Mouse (Mus musculus) heart, postnatal 14 days (tissue): ENCODE measurements around the gene Smpd2. TPM values are rescaled to one million over a fixed set of nuclear protein-coding genes. Genes with fewer than 3 reads are reported as not detected.

Experiments
- DNase-seq, 2 experiments: peaks; one replicate each; pipeline ENCODE4 v3.0.0; 2021 to 2022
- intact Hi-C: fragments of 180-260 bp; cut with DNase I; formaldehyde crosslinking; loops from one replicate; pipeline ENCODE4 v1.15.1; 2025
- long read RNA-seq, 2 experiments: library from polyadenylated mRNA; stranded (forward); transcript quantifications; one replicate each; pipeline ENCODE4 v2.0.0; 2021
- total RNA-seq, 2 experiments: library from RNA; stranded (reverse); gene quantifications; 2 replicates each; pipeline ENCODE4 v1.2.3; 2021

The Smpd2 gene
- total RNA-seq: 10 to 100 TPM; 42.8 to 45.3 TPM
- long read RNA-seq, experiment 1, transcript Smpd2-201 (10 exons, 1,602 nt): major isoform, 79 of 86 reads
- long read RNA-seq, experiment 1, partial matches to known transcripts: 1 of 86 reads
- long read RNA-seq, experiment 1, other reads (novel, unspliced or antisense): 6 of 86 reads
- long read RNA-seq, experiment 2, transcript Smpd2-201 (10 exons, 1,602 nt): major isoform, 64 of 74 reads
- long read RNA-seq, experiment 2, partial matches to known transcripts: 1 of 74 reads
- long read RNA-seq, experiment 2, other reads (novel, unspliced or antisense): 8 of 74 reads

DNA sequence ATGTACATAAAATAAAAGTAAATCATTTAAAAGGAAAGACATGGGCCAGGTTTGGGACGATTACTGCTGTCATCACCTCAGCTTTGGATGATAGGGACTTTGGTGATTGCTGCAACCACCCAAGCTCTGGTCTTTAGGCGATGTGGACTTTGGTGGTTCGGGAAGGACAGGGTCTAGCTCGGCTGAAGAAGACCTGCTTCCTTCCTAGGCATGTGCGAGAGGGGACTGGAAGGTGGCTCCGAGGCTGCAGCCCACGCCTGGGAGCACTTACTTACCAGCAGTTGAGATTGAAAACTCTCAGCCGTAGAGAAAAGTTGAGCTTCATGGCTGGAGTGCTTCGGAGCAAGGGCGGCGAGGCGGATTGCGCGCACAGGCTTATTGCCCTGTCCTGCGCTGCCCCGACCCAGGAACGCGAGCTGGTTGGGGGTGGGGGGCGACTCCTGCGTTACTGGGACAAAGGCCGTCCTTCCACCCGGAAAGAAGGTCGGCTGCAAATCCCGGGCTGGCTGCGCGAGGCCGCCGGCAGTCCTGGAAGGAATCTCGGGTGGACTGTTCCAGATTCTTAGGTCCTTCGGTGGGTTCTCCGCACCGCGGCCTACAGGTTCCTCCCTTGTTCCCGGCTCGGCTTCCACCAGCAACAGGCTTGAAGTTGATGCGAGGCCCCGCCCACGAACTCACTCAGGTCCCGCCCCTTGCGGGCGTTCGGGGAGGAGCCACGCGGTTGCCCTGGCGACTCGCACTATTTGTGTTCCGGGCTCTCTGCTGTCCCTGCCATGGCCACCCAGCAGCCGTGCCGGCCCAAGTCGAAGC, at the start of gene Smpd2, which contains the start of gene Ppil6:
Gene Smpd2 (minus strand): TSS at position 662 of the 810 bp plus-strand sequence.
Gene Ppil6 (plus strand): TSS at position 732 of the 810 bp plus-strand sequence.
- DNase-seq: peak; percentile 96 to 97
- intact Hi-C loops: no loop called here

DNA sequence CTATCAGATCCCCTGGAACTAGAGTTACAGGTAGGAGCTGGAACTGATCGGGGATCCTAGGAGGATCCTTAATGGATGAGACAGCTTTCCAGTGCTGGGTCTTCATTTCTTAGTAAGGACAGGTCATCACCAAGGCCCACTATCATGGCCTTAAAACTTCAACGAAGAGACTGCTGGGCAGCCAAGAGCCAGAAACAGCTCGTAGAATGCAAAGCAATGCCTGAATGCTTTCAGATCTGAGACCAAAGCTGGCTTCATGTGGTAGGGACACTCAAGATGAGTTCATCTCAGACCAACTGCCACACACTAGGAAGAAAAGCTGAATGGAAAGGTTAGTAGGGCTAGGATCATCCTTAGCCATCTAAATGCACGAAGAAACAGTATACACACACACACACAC, 48.8 kb upstream of the Smpd2 start:
- intact Hi-C loops: no loop called here
- no peak for DNase-seq

DNA sequence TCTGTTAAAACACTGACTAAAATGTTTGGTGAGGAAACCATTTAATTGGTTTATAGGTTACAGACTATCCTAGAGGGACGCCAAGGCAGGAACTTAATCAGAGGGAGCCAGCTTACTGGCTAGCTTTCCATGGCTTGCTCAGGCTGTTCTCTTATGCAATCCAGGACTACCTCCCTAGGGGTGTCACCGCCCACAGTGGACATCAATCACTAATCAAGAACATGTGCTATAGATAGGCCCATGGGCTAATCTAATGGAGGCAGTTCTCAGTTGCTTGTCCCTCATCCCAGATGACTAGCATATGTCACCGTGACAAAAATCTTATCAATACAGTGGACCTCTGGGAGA, 47.8 kb upstream of the Smpd2 start:
- intact Hi-C loops: no loop called here
- no peak for DNase-seq

DNA sequence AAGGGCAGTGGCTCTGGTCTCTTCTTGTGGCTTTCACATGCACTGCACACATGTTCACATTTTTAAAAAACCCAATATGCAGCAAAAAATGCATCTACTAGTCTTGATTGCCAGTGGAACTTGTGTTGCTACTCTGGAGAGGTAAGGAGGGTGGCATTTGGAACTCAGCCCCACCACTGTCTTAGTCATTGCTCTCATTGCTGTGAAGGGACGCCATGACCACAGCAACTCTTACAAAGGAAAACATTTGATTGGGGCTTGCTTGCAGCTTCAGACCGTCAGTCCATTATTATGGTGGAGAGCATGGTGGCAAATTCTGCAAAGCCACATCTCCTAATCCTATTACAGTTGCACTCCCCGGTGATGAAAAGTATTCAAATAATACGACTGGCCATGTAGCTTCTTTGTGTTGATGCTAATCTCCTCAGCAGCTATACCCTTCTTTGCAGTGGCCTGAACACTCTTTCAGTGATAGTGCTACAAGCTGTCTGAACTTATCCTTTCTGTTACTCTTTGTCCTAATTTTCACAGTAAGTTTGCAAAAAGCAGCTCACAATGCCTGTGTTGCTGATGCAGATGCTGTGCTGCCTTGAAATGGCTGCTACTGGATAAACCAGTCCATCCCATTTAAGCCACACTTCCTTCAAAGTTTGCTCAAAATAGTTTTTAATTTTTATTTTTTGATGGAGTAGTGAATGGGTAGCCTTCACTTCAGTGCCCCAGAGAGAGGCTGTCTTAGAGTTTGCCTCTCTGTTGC, 47.2 kb upstream of the Smpd2 start:
- DNase-seq: no peak
- intact Hi-C loops: no loop called here

DNA sequence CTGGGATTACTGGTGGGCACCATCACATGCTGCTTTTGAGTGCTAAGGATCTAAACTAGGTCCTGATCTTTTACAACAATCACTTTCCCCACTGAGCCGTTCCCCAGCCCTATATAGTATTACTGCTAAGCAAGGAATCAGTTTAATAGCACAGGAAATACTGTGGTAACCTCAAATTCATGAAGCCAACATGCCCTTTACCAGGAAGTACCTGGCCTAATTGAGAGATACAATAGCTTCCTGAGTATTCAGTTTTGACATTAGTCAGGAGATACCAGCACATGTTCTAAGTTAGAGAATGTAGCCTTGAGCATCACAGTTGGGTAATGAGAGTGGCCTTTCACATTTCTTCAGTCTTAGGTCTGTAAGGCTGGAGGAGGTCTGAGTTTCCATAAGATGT, 46.5 kb upstream of the Smpd2 start:
- intact Hi-C loops: no loop called here
- no peak for DNase-seq

DNA sequence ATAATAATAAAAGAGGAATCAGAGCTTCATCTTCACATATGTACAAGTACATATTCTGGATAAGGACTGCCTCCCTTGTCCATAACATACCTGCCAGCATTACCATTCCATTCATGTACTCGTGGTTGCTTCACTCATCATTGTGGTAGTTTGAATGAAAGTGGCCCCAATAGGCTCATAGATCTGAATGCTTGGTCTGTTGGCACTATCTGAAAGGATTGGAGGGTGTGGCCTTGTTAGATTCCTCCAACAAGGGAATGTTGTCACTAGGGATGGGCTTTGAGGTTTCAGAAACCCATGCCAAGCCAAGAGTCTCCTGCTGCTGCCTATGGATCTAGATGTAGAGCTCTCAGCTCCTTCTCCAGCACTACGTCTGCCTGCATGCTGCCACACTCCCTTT, 45.8 kb upstream of the Smpd2 start:
- intact Hi-C loops: no loop called here
- no peak for DNase-seq

DNA sequence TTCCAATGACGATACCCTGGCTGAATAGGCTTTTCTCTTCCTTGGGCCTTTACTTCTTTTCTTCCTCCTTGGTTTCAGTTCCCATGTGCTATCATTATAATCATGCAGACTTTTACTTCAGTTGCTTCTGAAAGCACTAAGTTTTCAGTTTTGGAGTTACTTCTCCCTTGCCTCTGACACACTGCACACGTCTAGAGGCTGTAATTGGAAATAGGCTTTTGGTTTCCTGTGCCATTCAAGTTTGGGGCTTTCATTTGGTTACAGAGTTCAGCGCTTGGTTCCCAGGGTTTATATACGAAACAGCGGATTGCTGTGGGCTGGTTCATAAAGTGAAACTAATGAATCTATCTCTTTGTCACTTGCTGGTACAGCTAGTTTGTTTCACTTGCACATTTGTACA, 39.8 kb upstream of the Smpd2 start:
- no peak for DNase-seq
- intact Hi-C loops: no loop called here

DNA sequence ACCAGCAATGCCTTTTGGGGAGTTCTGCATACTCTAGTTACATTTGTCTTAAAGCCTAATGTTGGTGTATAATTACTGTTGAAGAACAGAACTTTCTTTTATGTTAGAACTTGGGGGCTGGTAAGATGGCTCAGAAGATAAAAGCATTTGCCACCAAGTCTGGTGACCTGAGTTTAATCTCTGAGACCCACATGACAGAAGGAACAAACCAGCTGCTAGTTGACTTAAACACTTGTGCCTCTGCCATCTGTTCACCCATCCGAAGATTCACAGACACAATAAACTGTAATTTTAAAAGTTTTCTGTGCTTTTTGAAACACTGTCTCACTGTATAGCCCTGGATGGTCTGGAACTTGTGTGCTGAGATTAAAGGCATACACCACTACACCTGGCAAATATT, 35.5 kb upstream of the Smpd2 start:
- intact Hi-C loops: no loop called here

DNA sequence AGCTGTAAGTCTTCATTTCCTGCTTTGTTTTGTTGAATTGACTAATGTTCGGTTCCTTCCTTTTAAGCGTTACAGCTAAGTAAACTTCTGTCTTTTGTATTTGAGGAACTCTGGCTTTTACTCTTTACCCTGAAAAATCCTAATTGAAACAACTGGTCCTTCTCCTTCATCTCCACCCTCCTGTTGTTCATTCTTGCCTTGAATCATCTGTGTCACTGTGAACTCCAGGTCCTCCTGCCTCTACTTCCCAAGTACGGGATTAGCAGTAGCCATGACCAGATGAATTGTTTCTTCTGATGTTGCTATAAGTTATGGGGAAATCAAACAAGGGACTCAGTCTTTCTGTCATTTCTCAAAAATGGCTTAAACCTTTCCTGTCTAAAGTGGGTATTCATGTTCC, 33.2 kb upstream of the Smpd2 start:
- no peak for DNase-seq
- intact Hi-C loops: loop anchor here (5.0 kb wide), 2 partner anchors 74 to 284 kb away; partner anchors contain the start of genes Cep57l1 and Sesn1

More for the DNA sequence above, 35.5 kb upstream of the Smpd2 start:
- no peak for DNase-seq

DNA sequence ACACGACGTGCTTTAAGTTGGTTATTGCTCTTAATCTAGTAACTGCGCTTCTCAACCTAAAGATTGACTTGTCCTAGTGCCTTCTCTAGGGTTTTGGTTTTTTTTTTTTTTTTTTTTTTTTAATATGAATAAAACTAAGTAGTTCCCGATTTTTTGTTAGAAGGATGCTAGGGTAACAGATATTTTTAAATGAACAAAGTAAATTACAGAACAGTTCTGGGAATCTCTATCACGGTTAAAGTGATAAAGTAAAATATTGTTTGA, 30.2 kb upstream of the Smpd2 start:
- intact Hi-C loops: loop anchor here (5.0 kb wide), 2 partner anchors 77 to 287 kb away; partner anchors contain the start of genes Cep57l1 and Sesn1
- no peak for DNase-seq

DNA sequence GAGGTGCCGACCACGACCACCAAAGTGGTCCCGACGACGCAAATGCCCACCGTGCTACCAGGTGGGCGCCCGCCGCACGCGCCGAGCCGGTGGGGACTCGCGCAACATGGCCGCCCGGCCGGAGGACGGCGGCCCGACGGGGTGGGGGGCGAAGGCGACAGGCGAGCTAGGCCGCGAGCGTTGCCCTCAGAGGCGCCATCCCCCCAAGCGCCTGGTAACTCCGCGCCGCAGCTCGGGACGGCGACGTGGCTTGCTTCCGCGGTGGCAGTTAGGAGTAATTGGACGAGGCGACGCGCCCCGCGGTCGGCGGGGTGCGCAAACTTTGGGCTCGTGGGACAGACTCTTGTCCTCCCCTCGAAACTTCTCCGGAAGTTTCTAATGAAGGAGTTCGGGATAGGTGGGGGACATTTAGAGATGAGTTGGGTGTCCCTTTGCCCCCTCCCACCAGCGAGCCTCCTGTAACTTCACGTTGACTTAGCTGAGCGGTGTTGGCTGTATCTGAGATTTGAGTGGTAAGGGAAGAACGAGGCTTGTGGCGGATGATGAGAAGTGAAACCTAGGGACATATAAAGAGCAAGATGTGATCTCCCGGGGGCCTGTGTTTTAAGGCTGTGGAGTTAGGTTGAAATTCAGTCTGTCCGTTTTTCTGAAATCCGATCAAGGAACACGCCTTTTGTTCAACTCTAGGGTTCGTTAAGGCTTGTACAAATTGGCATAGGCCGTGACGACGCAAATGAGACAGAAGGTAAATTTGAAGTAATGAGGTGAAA, 29.7 kb upstream of the Smpd2 start:
- intact Hi-C loops: loop anchor here (5.0 to 10.0 kb wide), 4 partner anchors 77 to 775 kb away; partner anchors contain the start of genes Cep57l1 and Sesn1
- DNase-seq: peak; percentile 60 to 71

DNA sequence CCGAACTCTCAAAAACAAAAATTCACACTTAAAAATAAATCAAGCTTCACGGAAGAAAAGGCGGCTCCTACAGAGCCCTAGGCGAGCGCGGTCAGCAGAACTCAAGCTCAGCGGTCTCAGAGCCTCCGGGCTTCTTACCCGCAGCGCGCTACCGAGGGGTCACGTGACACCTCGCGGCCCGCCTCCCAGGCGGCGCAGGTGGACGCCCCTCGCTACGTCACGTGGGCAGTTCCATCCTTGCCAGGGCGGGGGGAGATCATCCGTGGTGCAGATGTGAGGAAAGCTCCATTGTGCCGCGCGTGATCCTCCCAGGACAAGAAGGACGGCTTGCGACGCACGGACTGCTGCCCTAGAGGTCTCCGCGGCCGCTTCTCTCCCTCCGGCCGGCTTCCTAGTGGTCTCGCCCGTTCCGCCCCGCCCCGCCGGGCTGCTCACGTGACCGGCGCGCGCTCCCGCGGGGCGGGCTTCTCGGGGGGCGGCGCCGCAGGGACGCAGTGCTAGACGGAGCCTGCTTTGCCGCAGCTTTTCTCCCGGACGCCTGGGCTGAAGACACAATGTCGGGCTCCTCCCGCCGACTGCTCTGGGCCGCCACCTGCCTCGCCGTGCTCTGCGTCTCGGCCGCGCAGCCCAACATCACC, 28.9 kb upstream of the Smpd2 start, which contains the start of gene Cd164:
Gene Cd164 (plus strand): TSS at position 434 of the 638 bp plus-strand sequence.
- intact Hi-C loops: loop anchor here (1.0 to 10.0 kb wide), 3 partner anchors 165 to 776 kb away; no protein-coding TSS in a partner anchor
- peak; percentile 94 to 95 for DNase-seq

DNA sequence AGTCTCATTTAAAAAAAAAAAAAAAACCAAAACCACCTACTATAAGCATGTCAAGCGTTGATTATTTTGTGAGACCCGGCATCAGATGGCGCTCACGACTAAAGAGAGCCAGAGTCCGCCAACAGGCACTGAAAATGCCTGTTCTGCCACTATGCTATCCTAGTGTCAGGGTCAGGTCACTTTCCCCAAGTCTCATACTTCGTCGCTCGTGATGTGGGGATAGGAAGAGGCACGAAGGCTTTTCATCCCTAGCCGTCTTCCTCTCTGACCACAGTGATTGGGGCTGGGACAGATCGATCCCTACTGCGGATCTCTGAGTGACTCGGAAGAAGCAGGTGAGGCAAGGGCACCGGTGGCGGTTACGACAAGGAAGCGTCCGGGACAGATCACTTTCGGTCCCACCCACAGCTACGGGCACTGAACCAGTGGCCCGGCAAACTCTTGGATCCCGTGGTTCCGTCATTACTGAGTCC, 28.4 kb upstream of the Smpd2 start:
- peak; percentile 67 to 74 for DNase-seq
- intact Hi-C loops: loop anchor here (1.0 to 10.0 kb wide), 3 partner anchors 166 to 776 kb away; no protein-coding TSS in a partner anchor

DNA sequence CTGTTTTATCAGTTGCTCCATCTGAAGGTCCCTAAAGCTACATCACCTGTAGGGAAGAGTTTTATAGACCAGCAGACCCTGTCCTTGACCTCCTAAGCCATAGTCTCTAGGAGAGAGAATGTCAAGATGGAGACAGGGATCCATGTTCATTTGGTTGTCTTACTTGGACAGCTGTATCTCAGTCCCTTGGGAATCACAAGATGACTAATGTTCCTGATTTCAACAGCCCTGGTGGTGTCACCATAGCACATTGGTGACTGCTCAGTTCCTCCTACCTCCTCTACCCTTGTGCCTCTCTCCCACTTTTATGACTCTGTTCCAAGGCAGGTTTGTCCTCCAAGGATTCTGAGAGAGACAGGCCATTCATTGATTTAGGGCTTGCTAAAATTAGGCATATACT, 24.8 kb upstream of the Smpd2 start:
- intact Hi-C loops: loop anchor here (10.0 kb wide), 2 partner anchors 470 to 780 kb away; no protein-coding TSS in a partner anchor
- no peak for DNase-seq

DNA sequence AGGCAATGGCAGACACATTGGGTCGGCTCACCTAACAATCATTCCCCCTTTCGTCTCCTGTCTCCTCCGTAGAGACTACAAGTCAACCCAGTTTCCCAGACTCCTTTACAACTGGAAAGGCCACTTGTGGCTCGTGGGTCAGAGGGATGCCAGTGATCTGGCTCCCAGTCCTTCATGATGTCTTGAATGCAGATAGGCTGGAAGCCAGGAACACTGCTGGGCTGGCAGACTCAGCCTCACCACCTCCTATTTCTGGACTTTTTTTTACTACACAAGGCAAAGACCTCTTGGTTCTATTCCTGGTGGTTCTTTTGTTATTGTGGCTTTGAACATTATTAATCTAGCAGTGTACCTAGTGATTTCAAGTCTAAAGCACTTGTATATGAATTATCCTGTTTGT, 24.1 kb upstream of the Smpd2 start:
- no peak for DNase-seq
- intact Hi-C loops: loop anchor here (10.0 kb wide), 2 partner anchors 470 to 780 kb away; no protein-coding TSS in a partner anchor

DNA sequence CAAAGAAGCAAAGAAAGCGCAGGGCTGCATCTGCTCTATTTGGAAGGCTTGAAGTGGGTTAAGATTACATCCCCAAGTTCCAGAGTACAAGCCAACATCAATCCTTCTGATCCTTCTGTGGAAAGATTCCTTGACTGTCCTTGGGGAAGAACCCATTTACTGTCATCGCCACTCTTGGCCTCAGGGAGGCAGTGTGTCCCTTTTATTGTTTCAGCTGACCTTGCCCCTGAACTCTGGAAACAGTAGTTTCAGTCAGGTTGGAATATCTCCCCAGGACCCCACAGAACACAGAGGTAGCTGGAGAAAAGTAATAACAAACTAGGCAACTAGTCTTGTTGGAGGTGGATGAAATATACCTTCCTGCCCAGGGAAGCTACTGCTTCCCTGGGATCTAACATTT, 19.0 kb upstream of the Smpd2 start:
- peak in 1 of 2 experiments; percentile 48 for DNase-seq
- intact Hi-C loops: loop anchor here (5.0 to 10.0 kb wide), 3 partner anchors 54 to 502 kb away; partner anchors contain the start of genes Ak9, Fig4 and Zbtb24

DNA sequence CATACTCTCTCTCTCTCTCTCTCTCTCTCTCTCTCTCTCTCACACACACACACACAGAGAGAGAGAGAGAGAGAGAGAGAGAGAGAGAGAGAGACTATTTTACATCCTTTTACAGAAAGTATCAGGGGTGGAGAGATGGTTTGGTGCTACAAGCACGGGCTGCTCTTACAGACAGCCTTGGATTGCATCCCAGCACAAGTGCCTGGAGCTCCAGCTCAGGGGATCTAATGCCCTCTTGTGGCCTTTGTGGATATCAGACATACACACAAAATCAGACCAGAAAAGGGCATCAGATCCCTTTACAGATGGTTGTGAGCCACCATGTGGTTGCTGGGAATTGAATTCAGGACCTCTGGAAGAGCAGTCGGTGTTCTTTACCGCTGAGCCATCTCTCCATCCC, 15.3 kb upstream of the Smpd2 start:
- intact Hi-C loops: loop anchor here (5.0 to 10.0 kb wide), 3 partner anchors 51 to 498 kb away; partner anchors contain the start of genes Ak9, Fig4 and Zbtb24
- peak; percentile 63 to 80 for DNase-seq

DNA sequence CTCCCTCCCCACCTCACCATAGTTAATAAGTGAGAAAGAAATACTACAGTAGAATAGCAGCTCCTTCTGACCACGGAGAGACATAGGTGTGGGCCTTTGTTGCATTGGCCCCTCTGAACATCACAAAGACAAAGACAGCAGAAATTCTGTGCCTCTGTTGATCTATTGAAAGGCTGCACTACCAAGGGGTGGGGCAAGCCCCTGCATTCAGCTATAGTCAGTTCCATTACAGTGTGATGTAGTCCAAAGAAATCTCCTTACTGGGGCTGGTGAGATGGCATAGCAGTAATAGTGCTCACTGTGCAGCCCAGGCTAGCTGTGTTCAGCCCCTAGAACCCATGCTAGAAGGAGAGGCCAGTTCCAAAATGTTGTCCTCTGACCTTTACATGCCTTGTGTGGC, 14.8 kb upstream of the Smpd2 start:
- DNase-seq: no peak
- intact Hi-C loops: loop anchor here (5.0 to 10.0 kb wide), 3 partner anchors 50 to 498 kb away; partner anchors contain the start of genes Ak9, Fig4 and Zbtb24

DNA sequence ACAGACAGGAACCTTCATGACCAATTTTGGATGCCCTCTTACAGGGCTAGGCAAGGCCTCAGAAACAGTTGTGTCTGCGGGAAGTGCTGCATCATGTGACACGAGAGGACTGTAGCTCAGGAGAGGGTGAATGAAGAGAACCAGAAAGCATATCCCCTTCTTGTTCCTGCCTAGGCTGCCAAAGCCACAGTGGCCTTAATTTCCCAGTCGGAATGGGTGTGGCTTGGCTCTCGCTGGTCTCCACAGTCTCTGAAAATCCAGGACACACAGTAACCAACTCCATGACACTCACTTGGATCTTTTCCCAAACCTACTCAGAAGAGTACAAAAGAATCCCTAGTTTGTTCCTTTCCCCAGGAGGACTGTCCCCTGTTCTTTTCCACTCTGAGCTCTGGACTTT, 10.8 kb upstream of the Smpd2 start:
- intact Hi-C loops: loop anchor here (10.0 kb wide), 1 partner anchor 46 kb away; the partner anchor contains the start of gene Zbtb24
- peak; percentile 49 to 61 for DNase-seq
